Mouse (Mus musculus) adrenal gland, postnatal 25 days (tissue): Measurements from ENCODE around the gene Nxn. TPM values are rescaled to one million over a fixed set of nuclear protein-coding genes. Genes with fewer than 3 reads are reported as not detected.

Experiments used
- DNase-seq: peaks from one replicate; pipeline ENCODE4 v3.0.0; 2021; ENCODE audit warnings: mixed read lengths
- total RNA-seq: library from RNA; stranded (reverse); gene quantifications from 2 replicates; pipeline ENCODE4 v1.2.3, GENCODE M21; 2021

Gene Nxn
- total RNA-seq, 1 experiment from 2014 or later: 29.5 TPM

DNA sequence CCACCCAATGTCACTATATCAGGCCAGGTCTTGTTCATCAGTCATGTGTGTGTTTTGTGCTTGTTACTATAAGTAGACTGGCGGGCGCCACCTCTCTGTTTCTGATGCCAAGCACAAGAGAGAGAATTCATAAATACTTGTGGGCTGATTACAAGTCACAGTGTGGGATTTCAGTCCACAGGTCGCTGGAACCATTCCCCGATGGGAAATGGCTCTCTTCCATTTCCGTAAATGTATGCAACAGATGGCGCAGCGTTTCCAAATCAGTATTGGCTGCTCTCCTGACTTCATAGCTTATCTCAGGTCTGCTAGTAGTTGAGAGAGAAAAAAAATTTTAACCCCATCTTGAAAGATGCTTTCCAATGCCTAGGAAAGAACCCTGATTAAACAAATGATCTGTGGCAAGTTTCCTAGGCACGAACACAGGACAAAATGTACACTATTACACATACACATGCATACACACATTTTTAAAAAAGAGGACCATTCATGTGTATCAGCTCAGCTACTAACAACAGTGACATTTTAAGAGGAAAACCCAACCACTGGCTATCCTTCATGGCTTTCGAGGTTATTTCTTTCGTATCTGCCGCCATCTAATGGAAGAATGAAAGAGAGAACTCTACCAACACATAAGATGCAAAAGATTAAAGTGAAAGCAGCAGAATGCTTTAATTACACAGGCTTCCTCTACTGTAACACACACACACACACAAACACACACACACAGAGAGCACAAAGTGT, 819 bp upstream of the Nxn start:
- peak; percentile 17 for DNase-seq

DNA sequence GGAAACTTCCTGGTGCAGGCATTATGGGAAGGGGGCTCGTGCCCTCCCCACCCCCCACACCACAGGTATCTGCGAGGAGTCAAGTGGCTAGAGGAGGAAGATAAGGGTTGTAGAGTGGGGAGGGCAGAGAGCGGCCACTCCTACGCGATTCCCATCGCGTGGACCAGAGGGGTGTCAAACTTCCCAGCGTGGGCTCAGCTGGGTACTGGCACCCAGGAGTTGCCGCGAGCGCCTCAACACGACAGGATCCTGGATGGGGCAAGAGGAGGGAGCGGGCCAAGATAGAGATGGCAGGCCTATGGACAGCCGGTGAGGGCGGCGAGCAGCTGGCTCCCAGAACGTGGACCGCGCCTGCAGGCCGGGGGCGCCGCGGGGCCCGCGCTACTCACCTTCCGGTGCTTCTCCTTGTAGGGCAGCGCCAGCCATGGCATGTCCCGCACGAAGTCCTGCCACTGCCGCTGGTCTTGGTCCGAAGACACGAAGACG, 585 bp downstream of the Nxn start:
- DNase-seq: peak; percentile 57

DNA sequence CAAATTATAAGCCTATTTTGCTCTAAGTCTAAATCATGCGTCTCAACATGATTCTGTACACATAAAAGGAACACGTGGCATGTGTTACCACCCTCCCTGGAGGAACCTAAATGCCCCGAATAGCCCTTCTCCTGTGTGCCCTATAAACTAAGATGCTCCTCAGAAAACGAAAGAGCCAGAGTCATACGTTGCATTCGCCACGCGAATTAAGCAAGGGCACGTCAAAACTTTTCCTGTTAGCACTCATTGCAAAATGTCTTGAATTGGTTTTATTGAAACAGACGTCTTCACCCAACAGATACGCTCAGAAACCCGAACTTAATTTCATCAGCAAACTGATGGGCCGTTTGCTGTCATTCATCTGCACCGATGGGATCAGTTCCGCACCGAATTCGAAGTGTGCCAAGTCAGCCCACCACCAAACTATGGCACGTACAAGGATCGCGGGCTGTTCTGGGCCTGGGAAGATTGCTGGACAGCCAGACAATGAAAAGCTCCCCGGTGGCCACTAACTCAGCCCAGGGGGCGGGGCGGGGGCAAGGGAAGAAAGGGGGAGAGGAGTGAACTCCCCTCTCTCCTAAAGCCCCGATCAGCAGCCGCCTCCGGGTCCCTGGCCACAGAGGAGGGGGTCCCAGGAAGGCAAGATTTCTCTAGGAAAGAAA, 1.2 kb downstream of the Nxn start:
- peak; percentile 50 for DNase-seq

DNA sequence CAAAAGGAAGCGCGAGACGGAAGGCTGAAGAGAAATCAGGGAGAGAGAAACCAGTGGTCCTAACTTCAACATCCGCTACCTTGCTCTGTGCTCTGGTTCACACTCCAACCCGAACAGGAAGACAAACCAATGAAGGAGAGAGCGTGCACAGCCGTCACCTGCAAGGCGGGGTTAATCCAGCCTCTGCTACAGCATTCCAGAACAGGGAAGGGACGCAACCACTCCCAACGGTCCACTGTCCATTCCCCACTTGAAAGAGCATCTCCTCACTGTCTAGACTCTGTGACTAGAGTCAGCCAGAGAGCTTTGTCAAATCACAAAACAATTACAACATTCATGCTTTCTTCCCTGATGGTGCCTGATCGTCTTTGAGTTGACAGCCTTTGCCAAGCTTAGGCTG, 5.9 kb downstream of the Nxn start:
- DNase-seq: no peak

DNA sequence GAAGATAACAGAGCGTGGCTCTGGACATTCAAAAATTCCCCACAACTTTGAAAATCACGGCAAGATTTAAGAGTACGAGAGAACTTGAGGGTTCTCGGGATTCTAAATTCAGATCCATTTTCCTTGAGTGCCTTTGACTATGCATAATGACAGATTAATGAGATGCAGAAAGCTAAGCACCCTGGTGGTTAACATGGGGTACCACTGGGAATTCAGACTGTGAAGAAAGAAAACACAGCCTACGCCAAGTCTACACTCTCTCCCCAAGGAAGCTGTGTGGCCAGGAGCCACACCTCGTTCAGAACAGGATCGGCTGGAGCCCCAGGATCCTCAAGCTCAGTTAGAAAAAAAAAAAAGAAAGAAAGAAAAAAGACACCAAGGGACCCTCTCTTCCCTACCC, 6.4 kb downstream of the Nxn start:
- no peak for DNase-seq

DNA sequence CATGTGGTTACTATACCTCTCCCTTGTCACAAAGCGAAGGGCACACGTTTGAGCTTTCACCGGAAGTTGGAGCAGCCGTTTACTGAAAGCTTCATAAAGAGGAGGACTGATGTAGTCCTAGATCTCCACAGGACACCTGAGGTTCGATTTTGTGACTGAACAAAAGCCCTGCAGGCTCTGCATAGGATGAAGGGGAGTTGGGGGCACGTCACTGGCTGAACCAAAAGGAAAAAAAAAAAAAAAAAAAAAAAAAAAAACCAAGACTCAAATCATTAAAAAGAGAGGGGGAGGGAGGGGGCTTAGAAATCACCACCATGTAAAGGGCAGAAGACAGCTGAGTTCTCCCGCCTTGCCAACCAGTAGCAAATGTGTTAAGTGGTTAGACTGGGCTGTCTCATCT, 10.2 kb downstream of the Nxn start:
- DNase-seq: no peak

DNA sequence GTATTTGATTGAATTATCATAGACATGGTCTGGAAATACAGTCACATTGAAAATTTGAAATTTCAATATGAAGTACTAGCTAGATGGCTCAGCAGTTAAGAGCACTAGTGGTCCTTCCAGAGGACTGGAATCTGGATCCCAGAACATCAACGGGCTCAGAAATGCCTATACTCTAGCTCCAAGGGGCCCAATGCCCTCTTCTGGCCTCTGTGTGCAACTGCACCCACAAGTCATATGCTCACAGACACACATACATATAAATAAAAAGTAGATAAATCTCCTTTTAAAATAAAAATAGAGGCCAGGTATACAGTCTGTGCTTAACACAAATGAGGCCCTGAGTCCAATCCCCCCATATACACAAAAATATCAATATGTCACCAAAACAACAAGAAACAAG, 11.8 kb downstream of the Nxn start:
- DNase-seq: no peak

DNA sequence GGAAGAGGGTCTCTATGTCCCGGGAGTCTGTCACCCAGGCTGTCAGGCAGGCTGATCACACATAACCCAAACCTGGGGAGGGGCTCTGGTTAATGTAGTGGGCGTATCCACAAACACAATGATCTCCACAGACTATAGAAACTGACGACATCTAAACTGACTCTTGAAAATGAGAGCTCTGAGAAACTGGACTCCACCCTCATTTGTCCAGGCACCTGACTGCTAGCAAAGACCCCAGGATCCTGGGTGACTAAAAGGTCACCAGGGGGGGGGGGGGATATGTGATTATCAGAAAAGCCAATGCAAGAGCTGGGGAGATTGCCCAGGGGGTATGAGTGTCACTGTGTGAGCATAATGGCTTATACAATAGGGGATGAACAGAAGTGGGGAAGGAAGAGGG, 13.2 kb downstream of the Nxn start:
- DNase-seq: no peak

DNA sequence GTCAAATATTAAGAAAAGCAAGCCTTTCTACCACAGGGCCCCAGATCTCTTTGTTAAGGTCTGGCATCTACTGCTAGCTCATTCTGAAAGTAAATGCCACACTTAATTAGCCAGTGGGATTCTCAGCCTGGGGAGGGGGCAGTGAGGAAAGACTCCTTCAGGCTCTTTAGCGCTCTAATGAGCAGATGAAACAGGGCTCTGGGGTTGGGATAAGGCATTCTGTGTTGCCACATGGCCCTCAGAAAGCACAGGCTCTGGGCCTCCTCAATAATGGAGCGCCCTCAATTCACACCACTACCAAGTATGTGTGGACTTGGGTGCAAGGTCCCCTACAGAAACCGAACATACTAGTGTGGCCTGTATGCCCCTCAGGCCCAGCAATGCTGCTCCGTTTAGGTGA, 13.9 kb downstream of the Nxn start:
- no peak for DNase-seq

DNA sequence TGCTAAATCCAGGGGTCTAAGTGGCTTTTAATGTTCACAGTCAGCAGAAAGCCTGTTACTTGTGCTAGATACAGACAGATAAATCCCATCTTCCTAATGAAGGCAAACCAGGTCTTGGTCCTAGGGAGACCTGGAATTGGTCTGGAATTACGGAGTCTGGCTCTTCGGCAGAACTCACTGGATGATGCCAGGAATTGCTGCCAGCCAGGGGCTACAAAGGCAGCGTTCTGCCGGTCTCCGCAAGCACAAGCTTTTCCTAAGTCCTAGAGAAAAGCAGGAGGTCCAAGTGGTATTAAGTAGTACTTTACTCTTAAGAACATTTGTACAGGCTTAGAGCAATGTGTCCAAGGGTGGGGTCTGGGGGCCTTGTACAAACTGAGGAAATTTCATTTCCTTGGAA, 14.6 kb downstream of the Nxn start:
- no peak for DNase-seq

DNA sequence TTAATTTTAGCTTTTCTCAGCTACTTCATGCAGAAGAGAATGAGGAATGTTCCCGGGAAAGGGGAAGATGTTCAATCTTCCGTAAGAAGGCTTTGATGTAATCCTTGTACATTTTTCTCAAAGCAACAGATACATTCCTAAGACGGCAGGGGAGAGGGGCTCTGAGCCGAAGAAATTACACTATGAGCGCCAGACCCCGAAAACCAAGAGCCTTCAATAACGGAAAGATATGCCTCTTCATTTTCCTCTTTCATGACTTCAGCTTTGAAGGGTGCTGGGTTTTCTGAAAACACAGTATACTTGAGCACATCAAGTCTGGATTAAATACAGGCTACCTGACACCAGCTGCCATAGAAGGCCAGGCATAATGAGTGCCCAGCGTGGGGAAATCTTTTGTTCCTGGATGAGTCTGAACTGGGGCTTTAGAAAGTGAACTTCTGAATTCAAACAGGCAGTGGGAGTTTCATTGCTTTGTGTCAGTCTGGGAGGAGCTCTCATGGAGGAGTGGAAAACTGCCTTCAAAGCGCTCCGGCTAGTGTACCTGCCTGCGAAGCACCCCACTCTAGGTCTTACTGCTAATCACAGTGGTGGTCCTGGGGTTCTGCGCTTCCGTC, 16.1 kb downstream of the Nxn start:
- no peak for DNase-seq

DNA sequence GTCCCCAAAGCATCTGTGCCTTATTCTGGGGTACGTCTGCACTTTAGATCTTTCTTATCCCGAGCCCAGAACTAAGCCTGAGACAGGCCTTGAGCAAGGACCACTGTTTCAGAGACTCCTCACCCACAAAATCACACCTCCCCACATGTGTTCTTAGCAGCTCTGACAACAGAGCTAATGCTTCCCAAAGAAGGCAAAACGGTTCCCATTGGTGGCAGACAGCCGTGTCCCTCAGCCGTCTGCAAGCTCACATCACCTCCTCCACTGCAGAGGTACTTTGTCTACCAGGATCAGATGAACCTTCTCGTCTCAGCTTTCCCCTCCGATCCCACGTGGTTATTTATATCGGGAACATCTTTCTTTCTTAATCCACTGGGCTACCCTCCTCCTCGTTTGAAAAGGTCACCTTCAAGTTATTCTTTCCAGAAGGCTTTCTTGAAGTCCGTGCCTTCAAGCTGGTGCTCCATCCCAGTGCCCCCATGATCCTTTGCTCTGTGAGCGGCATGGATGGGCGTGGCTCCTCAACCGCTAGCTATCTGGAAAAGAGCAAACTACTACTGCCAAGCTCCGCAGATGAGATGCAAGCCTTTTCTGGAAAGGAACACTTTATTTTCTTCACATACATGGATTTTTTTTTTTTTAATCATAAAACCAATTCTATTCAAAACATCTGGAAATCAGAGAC, 17.6 kb downstream of the Nxn start:
- DNase-seq: no peak

DNA sequence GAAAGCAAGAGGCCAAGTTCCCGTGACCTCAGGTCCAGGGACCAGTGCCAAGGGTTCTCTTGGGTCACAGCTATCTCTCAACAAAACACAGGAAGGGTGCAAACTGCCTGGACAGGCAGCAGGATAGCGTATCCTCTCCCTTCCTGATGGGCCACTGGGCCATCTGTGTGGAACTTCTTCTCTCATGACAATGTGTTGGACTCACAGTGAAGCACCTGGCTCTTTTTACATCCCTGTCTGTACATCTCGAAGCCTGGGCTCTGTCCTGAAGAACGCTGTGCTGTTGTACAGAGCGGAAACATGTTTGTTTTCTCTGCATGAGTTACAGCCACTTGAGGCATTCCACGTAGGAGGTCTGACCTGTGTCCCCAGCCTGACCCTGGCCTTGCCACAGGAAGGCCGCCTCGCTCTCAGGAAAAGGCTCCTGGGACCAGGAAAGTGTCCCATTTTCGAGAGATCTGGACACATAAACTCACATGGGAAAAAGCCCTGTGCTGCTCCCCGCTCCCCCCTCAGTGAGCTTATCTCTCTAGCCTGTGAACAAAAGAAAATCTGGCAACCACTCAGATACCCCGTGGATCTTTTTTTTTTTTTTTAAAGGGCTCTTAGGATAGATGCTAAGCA, 18.9 kb downstream of the Nxn start:
- DNase-seq: peak; percentile 48

DNA sequence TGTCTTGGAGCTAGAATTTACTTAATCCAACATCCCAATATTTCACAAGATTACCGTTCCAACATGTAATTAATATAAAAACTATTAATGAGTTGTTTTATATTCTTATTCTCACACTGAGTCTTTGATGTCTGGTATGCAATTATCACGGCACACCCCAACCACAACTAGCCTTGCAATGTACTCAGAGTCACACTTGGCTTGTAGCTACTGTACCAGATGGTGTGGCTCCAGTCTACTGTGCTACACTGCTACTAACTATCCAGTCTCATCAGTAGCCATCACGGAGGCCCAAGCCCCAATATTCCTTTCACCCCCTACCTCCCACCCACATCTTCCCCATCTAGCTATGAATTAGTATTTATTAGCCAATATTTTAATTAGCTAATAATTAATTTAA, 22.5 kb downstream of the Nxn start:
- DNase-seq: no peak

DNA sequence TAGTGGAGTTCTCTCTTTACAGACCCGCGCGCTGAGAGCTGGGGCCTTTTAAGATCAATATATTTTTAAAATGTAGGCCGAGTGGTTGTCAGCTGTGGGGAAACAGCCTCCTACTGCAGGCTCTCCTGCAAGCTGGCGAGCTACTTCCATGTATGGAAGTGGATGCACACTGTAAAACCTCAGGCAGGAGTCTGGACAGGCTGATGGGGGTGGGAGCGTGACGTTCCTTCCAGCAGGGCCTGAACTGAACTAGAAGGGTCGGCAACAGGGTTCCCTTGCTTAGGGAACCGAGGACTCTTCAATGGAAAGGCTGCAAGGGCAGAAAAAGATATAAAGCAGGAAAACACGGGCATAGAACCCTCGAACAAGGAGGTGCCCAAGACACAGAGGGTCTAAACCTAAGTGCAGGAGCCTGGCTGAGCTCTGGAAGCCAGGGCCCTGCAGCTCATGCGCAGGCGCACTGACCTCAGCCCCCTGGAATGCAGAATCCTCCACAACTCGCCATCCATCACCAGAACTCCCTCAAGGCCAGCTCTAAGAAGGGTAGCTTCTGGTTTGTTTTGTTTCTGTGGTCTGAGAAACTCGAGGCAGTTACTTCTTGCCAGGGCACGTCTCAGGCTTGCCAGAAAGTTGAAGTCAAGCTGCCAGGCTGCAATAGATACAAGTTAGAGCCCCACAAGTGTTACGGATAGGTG, 24.3 kb downstream of the Nxn start:
- peak; percentile 85 for DNase-seq

DNA sequence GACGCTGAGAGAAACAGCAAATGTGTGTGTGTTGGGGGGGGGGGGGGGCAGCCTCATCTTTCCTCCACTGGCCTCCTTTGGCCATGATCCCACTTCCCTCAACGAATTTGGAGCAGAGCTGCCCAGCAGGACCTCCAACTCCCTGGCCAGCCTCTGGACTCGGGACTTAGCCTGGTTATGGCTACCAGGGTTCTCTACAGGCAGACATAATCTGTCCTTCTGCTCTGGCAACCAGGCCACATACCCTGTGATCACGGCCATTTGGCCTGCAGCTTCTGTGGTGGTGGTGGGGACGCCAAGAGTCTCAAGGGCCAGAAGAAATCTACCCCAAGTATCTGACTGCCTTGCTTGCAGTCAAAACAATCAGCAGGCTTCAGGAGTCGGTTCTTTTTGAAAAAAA, 26.4 kb downstream of the Nxn start:
- no peak for DNase-seq

DNA sequence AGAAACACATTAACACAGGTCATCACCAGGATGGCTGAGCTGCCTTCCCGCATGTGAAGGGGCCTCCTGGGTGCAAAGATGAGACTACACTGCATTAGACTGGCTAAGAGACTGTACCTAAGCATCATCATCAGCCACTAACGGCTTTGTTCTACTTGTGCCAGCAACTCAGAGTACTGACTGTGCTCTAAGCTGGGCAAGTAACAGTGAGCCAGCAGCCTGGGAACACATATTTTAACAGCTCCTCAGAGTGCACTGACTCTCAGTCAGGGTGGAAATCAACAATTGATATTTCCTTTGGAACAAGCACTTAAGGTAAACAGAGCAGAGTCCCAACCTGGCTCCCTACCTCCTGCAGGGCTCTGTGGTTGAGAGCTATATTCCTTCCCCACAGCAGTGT, 26.8 kb downstream of the Nxn start:
- no peak for DNase-seq

DNA sequence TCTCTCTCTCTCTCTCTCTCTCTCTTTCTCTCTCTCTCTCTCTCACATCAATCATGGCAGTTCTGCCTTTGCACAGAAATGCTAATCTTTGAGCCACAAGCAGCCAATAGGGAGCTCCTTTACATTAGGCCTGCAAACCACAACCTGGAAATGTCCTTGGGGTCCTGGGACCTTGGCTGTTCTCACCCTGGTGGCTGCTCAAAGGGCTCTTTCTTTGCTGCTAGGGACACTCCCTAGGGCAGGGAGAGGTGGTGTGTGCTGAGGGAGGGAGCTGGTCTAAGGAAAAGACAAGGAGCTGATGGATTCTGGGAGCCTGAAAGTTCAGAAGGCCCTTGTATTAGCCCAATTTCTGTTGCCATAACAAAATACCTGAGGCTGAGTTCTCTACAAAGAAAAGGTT, 28.4 kb downstream of the Nxn start:
- no peak for DNase-seq

DNA sequence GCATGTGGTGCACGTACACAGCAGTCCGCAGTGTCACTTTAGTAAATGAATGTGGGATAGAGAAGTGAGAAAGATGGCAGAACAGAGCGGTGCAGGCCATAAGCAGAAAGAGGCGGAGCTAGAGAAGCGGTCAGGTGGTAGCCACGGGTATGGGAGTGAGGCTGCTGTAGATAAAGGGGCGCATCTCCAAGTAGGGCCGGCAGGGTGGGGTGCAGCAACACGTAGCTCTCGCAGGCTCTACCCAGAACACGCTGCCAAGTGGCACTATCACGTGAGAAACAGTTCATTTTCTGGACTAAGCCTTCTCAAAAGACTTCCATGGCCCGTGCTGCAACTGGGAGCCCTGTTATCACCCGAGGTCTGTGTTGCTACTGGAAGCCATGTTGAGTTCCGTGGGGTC, 32.2 kb downstream of the Nxn start:
- no peak for DNase-seq

DNA sequence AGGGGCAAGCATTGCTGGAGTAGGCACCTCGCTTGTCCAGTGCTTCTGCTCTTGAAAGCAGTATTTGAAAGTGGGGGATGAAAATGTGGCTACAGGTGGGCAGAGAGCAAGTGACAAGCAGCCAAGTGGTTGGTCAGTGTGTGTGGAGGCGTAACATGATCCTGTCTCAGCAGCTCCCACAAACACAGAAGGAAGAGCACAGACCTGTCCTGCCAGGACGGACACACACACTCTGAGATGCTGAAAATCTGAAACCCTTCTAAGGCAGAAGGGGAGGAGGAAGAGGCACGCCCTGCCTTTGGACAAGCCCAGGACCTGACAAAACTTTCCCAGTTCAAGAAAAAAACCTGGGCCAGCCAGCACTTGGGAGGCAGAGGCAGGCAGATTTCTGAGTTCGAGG, 34.9 kb downstream of the Nxn start:
- DNase-seq: no peak

DNA sequence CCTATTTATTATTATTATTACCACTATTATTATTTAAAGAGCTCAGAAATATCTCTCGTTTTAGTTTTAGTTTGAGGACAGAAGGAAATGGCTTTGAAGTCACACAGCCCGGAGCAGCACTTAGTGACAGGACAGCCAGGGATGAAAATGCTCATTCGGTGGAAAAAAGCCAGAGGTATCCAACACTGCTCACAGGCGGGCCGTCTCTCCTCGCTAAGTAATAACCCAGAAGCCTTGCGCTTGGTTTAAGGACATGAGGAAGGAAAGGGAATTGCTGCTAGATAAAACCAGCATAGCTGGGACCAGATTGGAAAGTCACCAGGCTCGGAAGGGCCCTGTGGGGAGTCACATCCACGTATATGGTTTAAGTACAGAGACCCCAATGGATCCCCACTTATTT, 35.3 kb downstream of the Nxn start:
- DNase-seq: no peak

DNA sequence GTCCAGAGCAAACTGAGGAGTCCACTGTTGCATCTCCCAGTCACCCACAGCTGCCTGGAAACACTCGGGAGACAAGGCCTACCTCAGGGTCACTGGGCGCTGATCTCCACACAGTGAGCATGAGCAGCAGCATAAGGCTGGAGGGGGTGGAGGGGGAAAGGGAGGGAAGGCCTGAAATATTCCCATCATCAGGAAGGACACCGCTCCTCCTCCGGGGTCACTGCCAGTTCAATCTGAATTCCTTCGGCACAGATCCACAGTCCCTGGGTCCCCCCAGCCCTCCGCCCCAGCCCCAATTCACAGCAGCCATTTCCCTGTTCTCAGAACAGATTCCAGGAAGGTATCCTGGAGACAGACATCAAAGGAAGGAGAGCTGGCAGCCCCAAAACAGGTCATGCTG, 35.8 kb downstream of the Nxn start:
- DNase-seq: peak; percentile 41
